Mouse (Mus musculus) forebrain, embryonic 10.5 days (tissue): ENCODE data around the gene Pigv. TPM values are rescaled to one million over a fixed set of nuclear protein-coding genes. Genes with fewer than 3 reads are reported as not detected.

Experiments
- DNase-seq: peaks from one replicate; pipeline ENCODE4 v3.0.0-alpha.2; 2017; ENCODE audit warnings: low spot score; ENCODE audit errors: extremely low spot score
- H3K27ac ChIP-seq: fragments of 300-500 bp; sonication (generic); 2 replicates; pipeline ENCODE4 v1.5.1; 2016; ENCODE audit warnings: mild to moderate bottlenecking
- H3K27me3 ChIP-seq: fragments of 300-500 bp; sonication (generic); 2 replicates; pipeline ENCODE4 v1.6.1; 2016; ENCODE audit warnings: mild to moderate bottlenecking; ENCODE audit not compliant: poor library complexity, severe bottlenecking
- H3K36me3 ChIP-seq: fragments of 300-500 bp; sonication (generic); replicated peaks from 2 replicates; pipeline ENCODE4 v1.6.1; 2016; ENCODE audit warnings: mild to moderate bottlenecking, moderate library complexity
- H3K4me1 ChIP-seq: fragments of 300-500 bp; sonication (generic); 2 replicates; pipeline ENCODE4 v1.6.1; 2016
- H3K4me3 ChIP-seq: fragments of 300-500 bp; sonication (generic); 2 replicates; pipeline ENCODE4 v1.5.1; 2016; ENCODE audit warnings: mild to moderate bottlenecking, moderate library complexity
- H3K9me3 ChIP-seq: fragments of 300-500 bp; sonication (generic); 2 replicates; pipeline ENCODE4 v1.6.1; 2016; ENCODE audit warnings: mild to moderate bottlenecking, moderate library complexity
- WGBS: fragments of 180-500 bp; shearing (Covaris S2); methylation state at CpG from one replicate; pipeline ENCODE4 v1.1.7; 2016; 5-methylcytosine and 5-hydroxymethylcytosine counted together
- microRNA-seq: library from miRNA; unstranded; fragments of <30 nt; microRNA quantifications from one replicate; pipeline ENCODE4, GENCODE M21; 2017
- polyA plus RNA-seq: library from polyadenylated mRNA; unstranded; fragments of >200 nt; fragmentation: Nextera tagmentation; extraction: Ambion mirVana; gene quantifications from 2 replicates; pipeline ENCODE4 v1.2.1, GENCODE M21; 2016

Pigv gene
- polyA plus RNA-seq, 1 experiment from 2014 or later = 17.3 TPM

GRCm38 (mm10) chr4:133614274-133614761 lies 58.1 kb downstream of the Pigv start:
- Histone ChIP-seq H3K27ac (no peak overlapping the region), H3K36me3 (peaks cover 82% of the 10 kb centered on the region), H3K9me3 (peaks cover 10% of the 10 kb centered on the region), H3K4me1 (no peaks in the 10 kb centered on the region), H3K27me3 (no peaks in the 10 kb centered on the region), H3K4me3 (no peak overlapping the region)
- 91% methylated on average over 8 of the region's 8 CpGs for WGBS
- no peak for DNase-seq

DNA sequence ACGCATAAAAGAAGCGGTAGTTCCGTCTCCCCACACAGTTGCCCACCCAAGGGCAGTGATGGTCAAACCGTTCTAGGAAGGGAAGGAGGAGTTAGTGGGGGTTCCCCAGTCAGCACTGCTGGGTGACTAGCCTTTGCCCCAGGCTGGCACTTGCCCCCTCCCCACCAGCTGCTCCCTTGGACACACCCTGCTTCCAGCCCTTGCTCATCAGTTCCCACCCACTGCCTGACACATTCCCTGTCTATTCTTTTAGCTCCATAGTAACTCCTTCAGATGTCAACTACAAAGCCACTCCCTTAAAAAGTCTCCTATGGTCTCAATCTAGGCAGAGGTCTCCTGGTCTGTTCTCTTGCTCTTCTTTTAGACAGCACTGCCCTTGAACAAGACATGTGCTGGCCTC lies 58.6 kb downstream of the Pigv start:
- Histone ChIP-seq H3K9me3 (peaks cover 10% of the 10 kb centered on the region), H3K36me3 (peaks cover 78% of the 10 kb centered on the region), H3K4me1 (no peaks in the 10 kb centered on the region), H3K4me3 (no peak overlapping the region), H3K27ac (no peak overlapping the region), H3K27me3 (no peaks in the 10 kb centered on the region)
- no peak for DNase-seq
- 97% methylated on average over 4 of the region's 4 CpGs for WGBS

DNA sequence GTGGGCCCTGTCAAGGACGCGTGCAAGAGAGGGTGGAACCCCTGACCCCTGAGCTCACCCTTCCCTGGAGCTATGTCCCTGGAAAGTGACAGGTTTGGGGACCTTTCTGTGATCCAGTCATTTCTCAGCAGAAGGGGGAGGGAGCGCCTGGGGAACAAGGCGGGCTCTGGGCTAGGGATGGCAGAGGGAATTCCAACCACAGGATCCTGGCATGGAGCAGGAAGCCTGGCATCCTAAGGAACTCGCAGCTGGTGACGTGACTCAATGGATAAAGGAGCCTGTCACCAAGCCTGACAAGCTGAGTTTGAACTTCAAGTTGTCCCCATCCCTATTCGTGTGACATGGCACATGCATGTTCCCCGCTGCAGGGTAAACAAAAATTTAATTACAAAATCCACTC lies 59.4 kb downstream of the Pigv start:
- H3K36me3 ChIP-seq = peaks cover 82% of the 10 kb centered on the region
- H3K27me3 ChIP-seq = no peaks in the 10 kb centered on the region
- H3K4me3 ChIP-seq = no peak overlapping the region
- H3K27ac ChIP-seq = no peak overlapping the region
- H3K9me3 ChIP-seq = peaks cover 10% of the 10 kb centered on the region
- DNase-seq = no peak
- WGBS = 91% methylated on average over 8 of the region's 8 CpGs
- H3K4me1 ChIP-seq = no peaks in the 10 kb centered on the region

DNA sequence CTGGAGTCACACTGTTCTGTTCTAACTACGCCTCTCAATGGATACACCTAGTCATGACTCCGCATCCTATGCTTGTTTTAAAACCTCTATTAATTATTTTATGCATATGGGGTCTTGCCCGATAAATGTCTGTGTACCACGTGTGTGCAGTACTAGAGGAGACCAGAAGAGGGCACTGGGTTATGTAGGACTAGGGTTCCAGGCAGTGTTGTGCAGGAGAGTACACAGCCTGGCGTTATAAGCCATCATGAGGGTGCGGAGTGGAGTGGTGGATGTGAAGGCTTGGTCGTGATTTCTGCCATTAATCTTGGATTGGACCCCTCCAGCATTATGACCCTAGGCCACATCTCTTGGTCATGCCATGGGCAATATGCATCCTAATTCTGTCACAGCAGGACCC lies 60.0 kb downstream of the Pigv start:
- no peak overlapping the region for H3K4me3 ChIP-seq
- peaks cover 10% of the 10 kb centered on the region for H3K9me3 ChIP-seq
- no peaks in the 10 kb centered on the region; the same call in 1 of the 2 replicates for H3K4me1 ChIP-seq
- no peak overlapping the region for H3K27ac ChIP-seq
- peaks cover 82% of the 10 kb centered on the region for H3K36me3 ChIP-seq
- no peak for DNase-seq
- 96% methylated on average over 7 of the region's 7 CpGs for WGBS
- no peaks in the 10 kb centered on the region for H3K27me3 ChIP-seq

DNA sequence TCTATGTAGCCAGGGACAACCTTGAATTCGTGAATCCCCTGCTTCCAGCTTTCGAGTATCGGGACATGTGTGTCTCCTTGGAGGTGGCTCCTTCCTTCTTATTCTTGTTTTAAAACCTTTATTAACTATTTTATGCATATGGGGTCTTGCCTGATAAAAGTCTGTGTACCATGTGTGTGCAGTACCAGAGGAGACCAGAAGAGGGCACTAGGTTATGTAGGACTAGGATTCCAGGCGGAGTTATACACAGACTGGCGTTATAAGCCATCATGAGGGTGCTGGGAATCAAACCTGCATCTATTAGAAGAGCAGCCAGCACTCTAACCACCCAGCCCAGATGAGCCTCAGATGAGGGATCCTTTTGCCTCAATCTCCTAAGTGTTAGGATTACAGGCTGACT lies 60.6 kb downstream of the Pigv start:
- 96% methylated on average over 5 of the region's 5 CpGs for WGBS
- DNase-seq = no peak
- no peak overlapping the region for H3K27ac ChIP-seq
- no peaks in the 10 kb centered on the region; the same call in 1 of the 2 replicates for H3K4me1 ChIP-seq
- no peak overlapping the region for H3K4me3 ChIP-seq
- H3K36me3 ChIP-seq = peaks cover 84% of the 10 kb centered on the region
- no peaks in the 10 kb centered on the region for H3K27me3 ChIP-seq
- H3K9me3 ChIP-seq = peaks cover 10% of the 10 kb centered on the region

Small RNA genes within 50 kb of the gene (microRNA-seq; reads per million reads assigned to microRNA genes)
- gene Mir7227 = 3.3 reads per million, percentile 5 among the genes with 10 or more reads in this experiment

Other genes starting within 250 kb of the Pigv start
- 0.71 and 1.2 TPM in 2 replicates for gene Tent5b, start 192.5 kb downstream of the Pigv start, polyA plus RNA-seq
- 0.36 and 0.48 TPM in 2 replicates for gene Trnp1, start 174.1 kb downstream of the Pigv start, polyA plus RNA-seq
- 4.1 and 4.8 TPM in 2 replicates for gene Kdf1, start 153.7 kb downstream of the Pigv start, polyA plus RNA-seq
- gene Nudc, start 126.7 kb downstream of the Pigv start, polyA plus RNA-seq = 475 and 509 TPM in 2 replicates
- not detected in 2 replicates for gene Nr0b2, start 119.3 kb downstream of the Pigv start, polyA plus RNA-seq
- gene Gpatch3, start 97.9 kb downstream of the Pigv start, polyA plus RNA-seq = 10.0 and 10.4 TPM in 2 replicates
- gene Gpn2, start 88.3 kb downstream of the Pigv start, polyA plus RNA-seq = 27.2 and 30.3 TPM in 2 replicates
- gene Sfn, start 70.5 kb downstream of the Pigv start, polyA plus RNA-seq = 9.0 and 9.5 TPM in 2 replicates
- gene Zdhhc18, start 22.5 kb downstream of the Pigv start, polyA plus RNA-seq = 2.4 and 2.8 TPM in 2 replicates
- 35.3 and 38.8 TPM in 2 replicates for gene Arid1a, start 84.1 kb upstream of the Pigv start, polyA plus RNA-seq
- 42.7 and 44.1 TPM in 2 replicates for gene Rps6ka1, start 215.2 kb upstream of the Pigv start, polyA plus RNA-seq